Mouse (Mus musculus): ENCODE data around the gene Zfp69. TPM values are rescaled to one million over a fixed set of nuclear protein-coding genes. Genes with fewer than 3 reads are reported as not detected.

Zfp69 gene
- total RNA-seq, 4 experiments from 2014 or later, result 1.6 to 3.0 (median 2.6) TPM

DNA sequence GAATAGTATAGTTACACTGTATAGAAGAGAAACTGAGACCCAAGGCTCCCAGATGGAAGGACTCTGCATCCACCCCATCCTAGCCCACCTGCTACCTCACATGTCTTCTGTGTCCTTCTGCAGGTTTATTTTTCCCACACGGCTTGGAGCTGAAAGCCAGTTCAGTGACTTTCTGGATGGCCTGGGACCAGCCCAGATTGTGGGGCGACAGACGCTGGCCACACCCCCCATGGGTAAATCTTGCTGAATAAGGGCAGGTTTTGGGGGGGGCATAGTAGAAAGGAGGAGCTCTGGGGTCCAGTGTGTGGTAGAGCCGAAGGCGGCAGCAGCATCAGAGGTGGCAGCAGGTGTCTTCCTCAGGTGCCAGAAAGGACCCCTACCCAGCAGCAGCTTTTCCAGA, 64.7 kb downstream of the Zfp69 start:
- no peak for DNase-seq (ENCODE audit: low spot score in 2 of 2)

- DNase-seq (ENCODE audit: low spot score in 2 of 2), result no peak
Observed at GRCm38 (mm10) chr4:120886131-120886530, 65.4 kb downstream of the Zfp69 start.

GRCm38 (mm10) chr4:120885208-120886120, 66.0 kb downstream of the Zfp69 start:
- DNase-seq (ENCODE audit: low spot score in 2 of 2), result no peak

DNA sequence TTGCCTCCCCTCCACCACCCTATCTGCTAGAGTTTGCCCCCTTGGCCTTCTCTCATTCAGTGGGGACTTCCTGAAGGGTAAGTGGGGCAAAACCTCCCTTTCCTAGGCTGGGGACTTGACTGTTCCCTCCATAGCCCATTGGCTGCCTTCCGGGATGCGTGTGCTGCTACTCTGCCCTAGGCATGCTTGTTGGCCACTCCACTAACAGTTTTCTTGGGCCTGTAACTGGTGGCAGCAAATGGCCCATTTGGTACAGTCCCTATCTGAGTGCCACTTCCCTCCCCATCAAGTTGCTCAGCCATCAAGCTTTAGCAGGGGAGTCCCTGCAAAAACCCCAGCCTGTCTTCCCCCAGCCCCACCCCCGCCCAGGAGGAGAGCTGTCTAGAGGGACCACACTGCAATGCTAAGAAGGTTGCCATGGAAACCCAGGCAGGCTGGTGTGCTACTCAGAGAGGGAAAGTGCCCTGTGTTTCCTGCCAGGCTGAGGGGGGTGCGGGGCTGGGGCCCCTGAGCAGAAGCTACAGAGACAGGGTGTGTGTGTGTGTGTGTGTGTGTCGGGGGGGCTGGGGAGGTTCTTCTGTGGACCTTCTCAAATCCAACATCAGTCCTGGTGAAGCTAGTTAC, 69.4 kb downstream of the Zfp69 start:
- peak in 1 of 2 experiments; percentile 48 for DNase-seq (ENCODE audit: low spot score in 2 of 2)

DNA sequence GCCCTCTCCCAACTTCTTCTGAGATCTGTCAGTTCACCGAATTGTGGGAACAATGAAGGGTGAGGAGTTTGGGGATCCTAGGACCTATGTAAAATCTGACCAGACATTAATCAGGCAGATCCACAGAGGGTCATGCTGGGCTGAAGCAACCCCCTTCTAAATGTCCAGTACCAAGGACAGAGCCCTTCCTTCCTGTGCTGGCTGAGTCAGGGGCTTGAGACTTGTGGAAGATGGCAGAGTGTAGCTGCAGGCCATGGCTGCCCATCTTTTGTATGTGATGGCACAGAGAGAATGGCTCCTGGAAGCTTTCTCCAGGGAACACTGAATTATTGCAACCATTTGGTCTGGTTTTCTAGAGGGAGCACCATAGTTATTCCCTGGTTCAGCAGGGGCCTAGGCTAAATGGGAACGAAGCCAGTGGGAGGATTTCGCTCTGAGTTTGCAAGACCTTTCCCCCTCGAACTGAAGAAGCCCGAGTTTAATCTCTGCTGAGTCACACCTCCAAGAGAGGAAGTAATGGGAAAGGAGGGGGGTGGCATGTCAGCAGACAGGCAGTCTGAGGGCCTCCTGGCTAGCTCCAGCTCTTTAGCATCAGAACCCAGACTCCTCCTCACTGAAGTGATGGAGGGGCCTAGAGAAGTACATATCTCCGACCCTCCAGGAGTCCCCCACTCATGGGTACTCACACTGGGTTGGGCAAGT, 70.6 kb downstream of the Zfp69 start:
- no peak for DNase-seq (ENCODE audit: low spot score in 2 of 2)

Small RNA genes within 50 kb of the gene (microRNA-seq; reads per million reads assigned to microRNA genes)
- 0.64 to 3.3 reads per million in 2 experiments for gene Mir7015

Other genes starting within 250 kb of the Zfp69 start
- 1 to 10 TPM; 3.8 to 4.8 (median 4.3) TPM for gene Kcnq4, start 203.1 kb downstream of the Zfp69 start, total RNA-seq (2022)
- 10 to 100 TPM; 43.8 to 55.5 (median 45.9) TPM for gene Nfyc, start 120.1 kb downstream of the Zfp69 start, total RNA-seq (2022)
- 10 to 100 TPM; 32.7 to 43.9 (median 40.0) TPM for gene Rims3, start 96.9 kb downstream of the Zfp69 start, total RNA-seq (2022)
- gene Exo5, start 26.7 kb downstream of the Zfp69 start, total RNA-seq (2022), result 10 to 100 TPM; 11.9 to 16.2 (median 14.0) TPM
- 100 to 1,000 TPM; 151 to 166 (median 157) TPM for gene Smap2, start 65.5 kb upstream of the Zfp69 start, total RNA-seq (2022)
- 1 to 10 TPM; 4.1 to 5.7 (median 5.0) TPM for gene Col9a2, start 87.7 kb upstream of the Zfp69 start, total RNA-seq (2022)
- 10 to 100 TPM; 23.9 to 28.4 (median 26.8) TPM for gene Zmpste24, start 146.5 kb upstream of the Zfp69 start, total RNA-seq (2022)
- gene Tmco2, start 157.5 kb upstream of the Zfp69 start, total RNA-seq (2022), result not detected